Mouse (Mus musculus): ENCODE measurements at regions not wholly inside any gene's neighbourhood (a gene's known extent, or its start where the extent isn't known, plus 50 kb on each side); places are given as distances from the start of the nearest gene placed in this dataset.

DNA sequence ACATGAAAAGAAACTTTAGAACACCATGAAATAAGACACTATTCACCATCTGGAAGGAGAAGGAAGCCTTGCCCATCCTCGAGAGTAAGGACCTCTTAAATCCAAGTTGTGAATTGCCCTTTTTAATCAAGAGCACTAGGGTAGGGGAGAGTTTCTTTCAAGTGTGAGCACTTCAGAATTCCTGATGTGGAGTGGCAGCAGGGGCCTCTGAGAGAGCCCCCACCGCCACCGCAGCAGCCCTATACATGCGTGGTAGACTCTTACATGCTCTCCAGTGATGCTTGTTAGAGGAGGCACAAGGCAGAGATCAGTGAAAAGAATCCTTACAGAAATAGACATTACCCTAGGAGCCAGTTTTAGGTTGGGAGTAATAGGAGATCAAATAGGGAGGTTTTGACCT, 1041.0 kb upstream of the Map3k7 start:
- Histone ChIP-seq H3K36me3 (replicated peaks; ENCODE audit: insufficient read depth, low read length) (no peaks in the 10 kb centered on the region), H3K4me1 (ENCODE audit: insufficient read depth) (no peaks in the 10 kb centered on the region), H3K4me2 (ENCODE audit: low read depth, low read length) (no peak overlapping the region), H3K9ac (replicated peaks) (no peak overlapping the region), H3K4me3 (ENCODE audit: low read depth, low read length) (no peak overlapping the region), H3K27ac (ENCODE audit: low read depth) (no peak overlapping the region), H3K9me3 (ENCODE audit: low read length) (no peaks in the 10 kb centered on the region), H3K27me3 (ENCODE audit: insufficient read depth, low read length) (no peaks in the 10 kb centered on the region)
- 78% methylated on average over 4 of the region's 4 CpGs for WGBS (ENCODE audit: insufficient replicate concordance)
- DNase-seq (no peak), ATAC-seq (no peak)
- TF ChIP-seq EP300 (IDR thresholded peaks at IDR 0.05; ENCODE audit: low read depth) (no peak), CTCF (IDR thresholded peaks at IDR 0.05; ENCODE audit: low read depth) (no peak)

DNA sequence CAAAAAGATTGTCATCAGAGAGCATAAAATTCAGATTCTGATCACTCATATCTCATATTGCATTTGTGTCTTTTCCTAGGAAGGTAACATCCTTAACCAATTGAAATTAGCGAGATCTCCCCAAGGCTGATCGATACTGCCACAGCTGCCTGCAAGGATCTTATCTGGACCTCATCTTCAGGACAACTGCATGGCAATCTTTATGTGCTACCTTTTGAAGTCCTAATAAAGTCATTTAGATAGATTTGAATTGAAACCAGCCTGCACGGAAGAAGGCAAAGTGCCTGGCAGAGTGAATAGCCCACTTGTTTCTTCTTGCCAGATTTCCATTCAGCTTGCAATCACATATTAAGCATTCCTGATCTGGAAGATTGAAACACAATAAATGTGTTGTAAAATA, 1031.5 kb upstream of the Map3k7 start:
- Histone ChIP-seq H3K4me1 (ENCODE audit: insufficient read depth) (no peaks in the 10 kb centered on the region), H3K27ac (ENCODE audit: low read depth) (no peak overlapping the region), H3K27me3 (ENCODE audit: insufficient read depth, low read length) (no peaks in the 10 kb centered on the region), H3K4me2 (ENCODE audit: low read depth, low read length) (no peak overlapping the region), H3K9me3 (ENCODE audit: low read length) (no peaks in the 10 kb centered on the region), H3K36me3 (replicated peaks; ENCODE audit: insufficient read depth, low read length) (no peaks in the 10 kb centered on the region), H3K9ac (replicated peaks) (no peak overlapping the region), H3K4me3 (ENCODE audit: low read depth, low read length) (no peak overlapping the region)
- ATAC-seq, result no peak
- TF ChIP-seq EP300 (IDR thresholded peaks at IDR 0.05; ENCODE audit: low read depth) (no peak), CTCF (IDR thresholded peaks at IDR 0.05; ENCODE audit: low read depth) (no peak)
- DNase-seq, result no peak
- 73% methylated on average over 3 of the region's 3 CpGs for WGBS (ENCODE audit: insufficient replicate concordance)

DNA sequence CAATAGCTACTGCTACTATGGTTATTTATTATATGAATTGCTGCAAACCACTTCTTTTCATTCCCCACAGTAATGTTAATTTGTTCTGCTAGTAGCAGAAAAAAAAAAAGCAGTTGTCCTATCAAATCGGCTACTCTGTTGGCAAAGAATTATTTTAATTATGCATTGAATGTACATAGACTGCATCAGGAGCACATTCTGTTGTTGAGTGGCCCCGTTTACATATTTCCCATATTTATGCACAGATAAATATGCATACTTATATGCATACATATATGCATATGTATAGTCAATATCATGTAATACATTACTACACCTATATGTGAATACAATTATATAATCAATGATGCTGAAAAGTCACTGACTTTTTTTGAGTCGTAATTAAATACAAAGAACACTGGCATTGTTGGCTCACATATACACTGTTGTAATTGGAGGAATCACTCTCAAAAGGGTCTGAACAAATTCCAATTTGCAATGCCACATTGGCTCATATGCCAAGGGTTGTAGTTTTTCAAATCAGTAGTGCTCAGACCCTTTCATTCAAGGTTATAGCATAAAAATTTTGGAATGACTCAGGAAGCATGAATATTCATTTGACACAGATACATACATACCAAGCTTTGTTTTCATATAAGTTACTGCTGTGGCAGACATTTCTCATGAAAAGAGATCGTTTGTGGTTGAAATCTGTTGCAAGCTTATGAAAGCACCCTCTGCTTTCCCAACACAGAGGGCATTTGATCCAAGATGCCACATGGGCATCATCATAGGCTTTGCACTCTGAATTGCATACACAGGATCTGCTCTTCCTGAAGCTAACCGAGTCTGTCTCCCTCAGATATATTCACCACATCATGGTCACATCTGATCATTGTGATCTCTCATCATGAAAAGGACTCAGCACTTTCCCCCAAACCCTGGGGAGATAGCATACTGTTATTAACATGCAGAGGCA, 1030.6 kb upstream of the Map3k7 start:
- no peaks in the 10 kb centered on the region for H3K9me3 ChIP-seq (ENCODE audit: low read length)
- ATAC-seq (no peak), DNase-seq (no peak)
- H3K27me3 ChIP-seq (ENCODE audit: insufficient read depth, low read length), result no peaks in the 10 kb centered on the region
- H3K4me1 ChIP-seq (ENCODE audit: insufficient read depth), result no peaks in the 10 kb centered on the region
- no peak overlapping the region for H3K4me2 ChIP-seq (ENCODE audit: low read depth, low read length)
- H3K4me3 ChIP-seq (ENCODE audit: low read depth, low read length), result no peak overlapping the region
- H3K9ac ChIP-seq (replicated peaks), result no peak overlapping the region
- TF ChIP-seq EP300 (IDR thresholded peaks at IDR 0.05; ENCODE audit: low read depth) (no peak), CTCF (IDR thresholded peaks at IDR 0.05; ENCODE audit: low read depth) (no peak)
- H3K27ac ChIP-seq (ENCODE audit: low read depth), result no peak overlapping the region
- WGBS (ENCODE audit: insufficient replicate concordance), result 73% methylated on average over 5 of the region's 5 CpGs
- no peaks in the 10 kb centered on the region for H3K36me3 ChIP-seq (replicated peaks; ENCODE audit: insufficient read depth, low read length)

DNA sequence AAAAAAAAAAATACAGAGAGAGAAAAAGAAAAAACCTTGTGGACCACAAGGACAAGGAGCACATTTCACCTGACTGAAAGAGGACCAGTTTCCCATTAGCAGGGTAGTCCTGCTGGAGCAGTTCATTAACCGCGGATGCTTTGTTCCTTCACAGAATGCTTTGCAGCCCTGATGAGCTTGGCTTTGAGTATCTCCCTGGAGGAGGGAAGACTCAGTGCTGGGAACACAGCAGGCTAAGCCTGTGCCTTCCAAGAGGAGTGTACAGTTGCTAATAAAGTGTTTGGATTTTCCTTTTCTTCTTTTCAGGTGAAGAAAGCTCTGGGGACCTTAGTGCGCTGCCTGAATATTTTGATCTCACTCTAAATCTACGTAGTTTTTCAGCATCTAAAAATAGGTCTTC, 980.3 kb upstream of the Map3k7 start:
- H3K36me3 ChIP-seq (replicated peaks; ENCODE audit: insufficient read depth, low read length), result no peaks in the 10 kb centered on the region
- ATAC-seq, result no peak
- TF ChIP-seq EP300 (IDR thresholded peaks at IDR 0.05; ENCODE audit: low read depth) (no peak), CTCF (IDR thresholded peaks at IDR 0.05; ENCODE audit: low read depth) (no peak)

GRCm38 (mm10) chr4:31012006-31012405, 951.9 kb upstream of the Map3k7 start:
- ATAC-seq, result no peak
- no peak overlapping the region for H3K4me3 ChIP-seq (ENCODE audit: low read depth, low read length)
- TF ChIP-seq CTCF (IDR thresholded peaks at IDR 0.05; ENCODE audit: low read depth) (no peak), EP300 (IDR thresholded peaks at IDR 0.05; ENCODE audit: low read depth) (no peak)

More for the DNA sequence above, 980.3 kb upstream of the Map3k7 start:
- Histone ChIP-seq H3K4me2 (ENCODE audit: low read depth, low read length) (no peak overlapping the region), H3K9ac (replicated peaks) (no peak overlapping the region), H3K9me3 (ENCODE audit: low read length) (no peaks in the 10 kb centered on the region), H3K27ac (ENCODE audit: low read depth) (no peak overlapping the region), H3K27me3 (ENCODE audit: insufficient read depth, low read length) (no peaks in the 10 kb centered on the region), H3K4me3 (ENCODE audit: low read depth, low read length) (no peak overlapping the region), H3K4me1 (ENCODE audit: insufficient read depth) (no peaks in the 10 kb centered on the region)
- WGBS (ENCODE audit: insufficient replicate concordance), result 77% methylated on average over 4 of the region's 4 CpGs
- DNase-seq, result no peak

GRCm38 (mm10) chr4:31052077-31052677, 911.7 kb upstream of the Map3k7 start:
- WGBS (ENCODE audit: insufficient replicate concordance), result 77% methylated on average over 6 of the region's 6 CpGs

More at GRCm38 (mm10) chr4:31012006-31012405, 951.9 kb upstream of the Map3k7 start:
- no peak overlapping the region for H3K9ac ChIP-seq (replicated peaks)
- no peaks in the 10 kb centered on the region for H3K4me1 ChIP-seq (ENCODE audit: insufficient read depth)
- no peak overlapping the region for H3K27ac ChIP-seq (ENCODE audit: low read depth)
- H3K36me3 ChIP-seq (replicated peaks; ENCODE audit: insufficient read depth, low read length), result no peaks in the 10 kb centered on the region
- no peak for DNase-seq
- H3K9me3 ChIP-seq (ENCODE audit: low read length), result no peaks in the 10 kb centered on the region
- no peak overlapping the region for H3K4me2 ChIP-seq (ENCODE audit: low read depth, low read length)
- no peaks in the 10 kb centered on the region for H3K27me3 ChIP-seq (ENCODE audit: insufficient read depth, low read length)

More at GRCm38 (mm10) chr4:31052077-31052677, 911.7 kb upstream of the Map3k7 start:
- TF ChIP-seq EP300 (IDR thresholded peaks at IDR 0.05; ENCODE audit: low read depth) (no peak), CTCF (IDR thresholded peaks at IDR 0.05; ENCODE audit: low read depth) (no peak)
- ATAC-seq (no peak), DNase-seq (no peak)
- Histone ChIP-seq H3K4me1 (ENCODE audit: insufficient read depth) (no peaks in the 10 kb centered on the region), H3K4me3 (ENCODE audit: low read depth, low read length) (no peak overlapping the region), H3K36me3 (replicated peaks; ENCODE audit: insufficient read depth, low read length) (no peaks in the 10 kb centered on the region), H3K9ac (replicated peaks) (no peak overlapping the region), H3K27me3 (ENCODE audit: insufficient read depth, low read length) (no peaks in the 10 kb centered on the region), H3K4me2 (ENCODE audit: low read depth, low read length) (no peak overlapping the region), H3K9me3 (ENCODE audit: low read length) (no peaks in the 10 kb centered on the region), H3K27ac (ENCODE audit: low read depth) (no peak overlapping the region)

All from liver, postnatal 0 days (tissue).